Mouse (Mus musculus): Measurements from ENCODE around the gene Foxa3. TPM values are rescaled to one million over a fixed set of nuclear protein-coding genes. Genes with fewer than 3 reads are reported as not detected.

The Foxa3 gene
- total RNA-seq, 2 experiments from 2014 or later: not detected

DNA sequence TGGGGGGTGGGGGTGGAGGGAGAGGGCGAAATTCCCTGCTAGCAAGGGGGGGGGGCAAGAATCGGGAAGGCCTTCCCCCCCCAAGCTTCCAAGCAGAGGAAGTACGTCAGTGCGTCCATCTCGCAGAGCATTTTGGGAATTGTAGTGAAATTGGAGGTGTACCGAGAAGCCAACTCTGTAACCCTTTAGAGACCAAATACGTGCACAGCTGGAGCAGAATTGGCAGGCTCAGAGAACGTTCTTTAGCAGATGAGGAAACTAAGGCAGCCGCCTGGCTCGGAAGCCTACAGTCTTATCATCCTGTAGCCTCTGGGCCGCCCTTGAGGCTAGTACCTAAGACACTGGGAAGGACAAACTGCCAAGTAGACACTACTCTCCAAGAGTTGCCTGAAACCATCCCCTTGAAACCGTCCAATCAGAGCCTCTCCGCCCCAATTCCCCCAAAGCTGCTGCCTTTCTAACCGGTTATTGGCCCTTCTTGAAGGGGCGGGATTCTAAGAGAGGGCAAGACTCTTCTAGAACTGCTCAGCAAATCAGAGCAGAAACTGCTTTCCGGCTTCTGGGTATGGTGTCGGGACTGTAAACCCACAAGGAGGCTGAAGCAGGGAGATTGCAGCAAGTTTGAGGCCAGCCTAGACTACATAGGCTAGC lies 20.4 kb downstream of the Foxa3 start:
- peak; percentile 61 to 77 for DNase-seq
- intact Hi-C loops (cut with DNase I): no loop called here

DNA sequence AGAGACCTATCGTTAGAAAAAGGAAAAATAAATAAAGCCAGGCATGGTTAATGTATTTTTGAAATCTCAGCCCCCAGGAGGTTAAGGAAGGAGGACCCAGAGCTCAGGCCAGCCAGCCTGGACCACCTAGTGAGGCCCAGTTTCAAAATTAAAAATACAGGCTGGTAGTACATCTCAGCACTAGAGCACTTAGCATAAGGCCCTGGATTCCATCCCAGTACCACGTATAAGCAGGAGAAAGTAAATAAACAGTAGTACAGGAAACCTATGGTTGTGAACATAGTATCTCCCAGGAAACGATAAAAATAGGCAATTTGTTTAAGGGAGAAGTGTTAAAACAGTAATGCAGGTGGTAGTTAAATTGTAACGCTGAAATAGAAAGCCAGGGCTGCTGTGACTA lies 21.2 kb downstream of the Foxa3 start:
- intact Hi-C loops (cut with DNase I): no loop called here
- DNase-seq: no peak

DNA sequence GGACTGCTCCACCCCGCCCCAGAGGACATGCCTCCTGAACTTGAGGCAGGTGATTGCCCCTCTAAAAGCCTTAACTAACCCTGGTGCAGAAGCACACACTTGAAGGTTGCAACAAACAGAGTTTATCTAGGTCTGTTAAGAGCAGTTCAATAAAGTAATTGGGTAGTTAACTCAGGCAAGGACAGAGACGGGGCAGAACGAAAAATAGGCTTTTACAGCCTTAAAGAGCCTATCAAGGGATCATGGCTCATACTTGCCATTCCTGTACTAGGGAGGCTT lies 21.6 kb downstream of the Foxa3 start:
- intact Hi-C loops (cut with DNase I): no loop called here
- DNase-seq: no peak

DNA sequence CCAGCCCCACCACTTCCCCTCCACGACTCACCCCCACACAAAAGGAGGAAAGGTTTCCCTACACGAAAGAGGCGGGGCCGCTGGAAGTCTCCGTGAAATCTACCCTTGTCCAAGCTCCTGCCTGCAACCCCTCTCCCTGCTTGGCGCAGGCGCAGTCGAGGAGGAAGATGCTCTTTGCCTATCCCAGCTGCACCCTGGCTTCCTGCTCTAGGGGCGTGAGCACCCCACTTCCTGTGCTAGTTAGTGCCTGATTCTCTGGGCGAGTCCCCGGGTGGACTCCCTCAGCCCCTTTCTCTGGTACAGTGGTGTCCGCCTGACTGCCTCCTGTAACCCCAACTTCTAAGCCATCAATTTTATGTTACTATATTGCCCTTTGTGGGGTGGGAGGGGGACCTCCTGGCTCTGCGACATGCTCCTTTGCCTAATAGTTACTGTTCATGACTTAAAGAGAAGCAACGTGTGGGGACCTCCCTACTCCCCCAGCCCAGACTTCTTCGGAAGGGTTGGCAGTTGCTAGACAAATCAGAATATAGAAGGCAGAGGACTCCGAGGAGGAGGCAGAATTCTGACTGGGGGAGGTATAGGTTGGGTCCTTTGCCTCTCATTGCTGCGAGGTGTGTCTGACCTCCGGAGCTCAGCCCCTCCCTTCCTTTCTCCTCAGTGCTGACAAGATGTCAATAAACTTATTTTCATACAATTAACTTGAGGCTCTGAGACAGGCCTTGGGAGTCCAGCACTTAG lies 22.1 kb downstream of the Foxa3 start:
- peak; percentile 78 to 80 for DNase-seq

DNA sequence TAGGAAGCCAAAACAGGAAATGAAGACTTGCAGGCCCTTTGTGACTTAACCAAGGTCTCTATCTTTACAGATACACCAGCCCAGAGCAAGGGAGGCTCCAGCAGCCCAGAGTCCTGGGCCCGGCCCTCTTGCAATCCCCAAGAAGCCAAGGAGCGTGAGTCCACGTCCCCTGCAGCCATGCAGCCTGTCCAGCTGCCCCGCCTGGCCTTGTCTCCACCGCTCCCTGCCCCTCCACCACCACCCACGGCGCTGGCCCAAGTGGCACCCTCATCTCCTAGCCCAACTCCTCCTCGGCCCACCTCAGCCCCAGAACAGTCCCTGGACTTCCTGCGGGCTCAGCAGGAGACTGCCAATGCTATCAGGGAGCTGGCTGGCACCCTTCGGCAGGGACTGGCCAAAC lies 22.9 kb downstream of the Foxa3 start:
- intact Hi-C loops (cut with DNase I): no loop called here
- peak in 1 of 2 experiments; percentile 26 for DNase-seq

More for the DNA sequence above, 22.1 kb downstream of the Foxa3 start:
- intact Hi-C loops (cut with DNase I): no loop called here

DNA sequence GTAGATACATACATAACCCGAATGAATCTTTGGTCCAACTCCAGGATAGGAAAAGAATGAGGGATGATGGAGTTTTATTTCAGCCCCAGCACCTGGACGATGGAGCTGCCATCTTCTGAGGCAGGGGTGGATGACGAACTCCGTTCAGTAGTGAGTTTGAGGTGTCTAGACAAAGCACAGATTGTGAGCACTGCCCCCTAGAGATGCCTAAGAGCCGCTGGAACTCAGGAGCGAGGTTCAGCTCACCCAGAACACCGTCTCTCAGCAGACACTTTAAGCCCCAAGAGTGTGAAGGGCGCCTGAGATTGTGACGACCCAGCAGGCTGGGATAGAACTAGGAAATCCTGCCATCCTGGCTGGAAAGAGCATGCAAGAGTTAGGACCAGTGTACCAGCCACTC lies 24.5 kb downstream of the Foxa3 start:
- DNase-seq: no peak
- intact Hi-C loops (cut with DNase I): no loop called here

DNA sequence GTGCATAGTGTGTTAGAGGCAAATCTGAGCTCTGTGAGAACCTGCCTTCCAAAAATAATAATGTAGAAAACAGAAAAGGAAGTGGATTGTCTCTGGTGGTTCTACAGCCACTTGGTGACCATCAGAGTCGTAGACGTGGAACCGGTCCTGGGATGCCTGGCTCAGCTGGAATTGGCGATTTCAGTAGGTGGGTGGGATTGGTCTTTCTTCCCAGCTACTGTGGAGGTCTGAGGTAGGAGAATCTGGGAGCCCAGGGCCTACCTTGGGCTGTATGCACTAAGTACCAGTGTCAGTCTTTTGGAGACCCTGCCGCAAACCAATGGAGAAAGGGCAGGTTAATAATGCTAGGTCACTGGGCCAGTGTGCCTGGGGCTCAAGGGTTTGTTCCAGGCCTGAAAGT lies 30.3 kb downstream of the Foxa3 start:
- DNase-seq: no peak
- intact Hi-C loops (cut with DNase I): no loop called here

DNA sequence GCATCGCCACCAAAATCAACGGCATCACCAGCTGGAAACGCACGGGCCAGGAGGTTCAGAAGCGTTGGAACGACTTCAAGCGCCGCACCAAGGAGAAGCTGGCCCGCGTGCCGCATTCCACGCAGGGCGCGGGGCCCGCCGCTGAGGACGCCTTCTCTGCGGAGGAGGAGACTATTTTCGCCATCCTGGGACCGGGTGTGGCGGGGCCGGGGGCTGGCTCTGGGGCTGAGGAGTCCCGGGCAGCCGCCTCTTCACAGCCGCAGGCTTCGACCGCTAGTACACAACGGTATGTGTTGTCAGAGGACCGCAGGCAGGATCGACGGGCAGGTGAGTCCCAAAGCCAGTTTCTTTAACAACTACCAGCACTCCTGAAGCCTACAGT lies 31.1 kb downstream of the Foxa3 start:
- peak in 1 of 2 experiments; percentile 43 for DNase-seq
- intact Hi-C loops (cut with DNase I): no loop called here

DNA sequence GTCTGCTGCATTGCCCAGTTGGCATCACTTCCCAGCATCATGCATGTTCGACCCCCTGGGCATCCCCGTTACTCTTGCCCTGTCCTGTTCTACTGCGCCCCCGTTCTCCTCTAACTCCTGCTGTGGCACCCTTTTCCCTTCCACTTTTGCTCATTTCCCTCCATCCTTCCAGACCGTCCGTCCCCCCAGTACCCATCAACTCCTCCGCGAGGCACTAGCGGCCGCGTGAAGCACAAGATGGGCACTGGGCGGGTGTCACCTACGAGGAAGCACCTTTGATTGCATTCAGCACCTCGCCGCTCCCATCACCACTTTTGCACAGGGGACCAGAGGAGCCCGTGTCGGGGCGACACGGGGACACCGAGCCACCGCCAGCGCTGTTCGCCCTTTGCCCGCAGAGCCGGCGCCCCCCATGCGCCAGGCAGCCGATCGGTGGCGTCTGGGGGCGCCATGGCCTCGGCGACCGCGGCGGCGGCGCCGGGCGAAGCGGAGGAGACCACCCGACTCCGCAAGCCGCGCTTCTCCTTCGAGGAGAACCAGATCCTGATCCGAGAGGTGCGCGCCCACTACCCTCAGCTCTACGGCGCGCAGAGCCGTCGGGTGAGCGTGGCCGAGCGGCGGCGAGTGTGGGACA lies 31.6 kb downstream of the Foxa3 start:
- intact Hi-C loops (cut with DNase I): no loop called here

DNA sequence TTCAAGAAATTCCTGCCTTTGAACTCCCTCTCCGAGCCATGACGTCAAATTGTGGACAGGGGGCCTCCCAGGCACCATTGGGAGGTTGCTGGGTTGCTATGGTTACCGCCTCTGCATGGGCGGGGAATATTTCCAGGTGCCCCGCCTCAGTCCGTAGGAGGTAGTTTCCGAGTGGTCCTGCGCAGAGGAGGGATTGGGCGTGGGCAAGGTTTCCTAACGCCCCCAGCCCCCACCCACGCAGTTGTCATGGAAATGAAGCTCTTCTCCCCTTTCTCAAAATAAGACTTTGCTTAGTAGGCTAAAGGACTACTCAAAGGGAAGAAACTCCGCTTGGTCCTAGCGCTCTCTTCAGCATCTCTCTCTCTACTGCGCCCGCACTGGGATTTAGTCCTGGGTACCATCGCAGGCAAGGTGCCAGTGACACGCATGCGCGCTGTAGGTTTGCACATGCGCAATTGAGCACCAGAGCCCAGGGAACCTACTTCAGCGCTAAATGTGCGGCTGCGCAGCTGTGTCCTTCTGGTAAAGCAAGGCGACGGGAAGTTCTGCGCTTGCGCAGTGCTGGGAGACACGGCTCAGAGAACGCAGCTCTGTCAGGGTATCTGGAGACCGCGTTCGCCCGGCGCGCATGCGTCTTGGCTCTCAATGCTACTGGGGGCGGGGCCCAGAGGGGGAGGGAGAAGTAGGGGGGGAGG lies 32.6 kb downstream of the Foxa3 start, which contains the start of gene Mypop:
TSS of gene Mypop (plus strand) at position 645 of the 695 bp plus-strand sequence.
- intact Hi-C loops (cut with DNase I): no loop called here
- peak; percentile 99 for DNase-seq

More for the DNA sequence above, 31.6 kb downstream of the Foxa3 start:
- peak in 1 of 2 experiments; percentile 24 for DNase-seq

DNA sequence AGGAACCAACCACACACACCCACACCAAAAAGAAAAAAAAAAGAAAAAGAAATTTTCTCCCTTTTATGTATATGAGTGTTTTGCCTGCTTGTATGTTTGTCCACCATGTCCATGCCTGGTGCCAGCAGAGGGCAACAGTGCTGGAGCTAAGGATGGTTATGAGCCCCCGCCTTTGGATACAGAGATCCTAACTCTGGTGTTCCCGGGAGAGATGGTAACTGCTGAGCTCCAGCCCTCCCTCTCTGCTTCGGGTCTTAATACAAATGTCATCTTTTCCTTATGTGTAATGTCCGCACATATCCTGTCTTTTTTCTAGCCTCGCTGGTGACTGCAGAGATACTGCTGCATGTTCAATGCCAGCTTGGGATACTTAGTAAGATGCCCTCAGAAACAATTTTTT lies 33.3 kb downstream of the Foxa3 start:
- DNase-seq: no peak
- intact Hi-C loops (cut with DNase I): no loop called here

DNA sequence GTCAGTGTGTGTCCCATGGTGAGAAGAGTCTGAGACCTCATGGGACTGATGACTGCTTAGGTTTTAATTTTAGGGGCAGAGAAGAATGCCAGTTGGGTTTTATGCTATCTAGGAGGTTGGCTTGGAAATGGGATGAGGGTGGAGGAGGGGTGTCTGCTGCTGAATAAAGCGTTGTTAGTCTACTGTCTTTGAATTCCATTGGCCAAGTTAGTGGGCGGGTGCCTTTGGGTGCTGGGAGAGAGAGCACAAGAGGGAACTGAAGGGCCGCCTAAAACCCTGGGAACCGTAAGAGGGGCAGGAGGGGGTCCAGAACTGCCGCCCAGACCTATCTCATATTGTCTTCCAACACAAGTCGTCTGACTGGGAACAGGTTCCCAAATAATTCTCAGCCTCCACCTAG lies 34.6 kb downstream of the Foxa3 start:
- no peak for DNase-seq
- intact Hi-C loops (cut with DNase I): no loop called here

DNA sequence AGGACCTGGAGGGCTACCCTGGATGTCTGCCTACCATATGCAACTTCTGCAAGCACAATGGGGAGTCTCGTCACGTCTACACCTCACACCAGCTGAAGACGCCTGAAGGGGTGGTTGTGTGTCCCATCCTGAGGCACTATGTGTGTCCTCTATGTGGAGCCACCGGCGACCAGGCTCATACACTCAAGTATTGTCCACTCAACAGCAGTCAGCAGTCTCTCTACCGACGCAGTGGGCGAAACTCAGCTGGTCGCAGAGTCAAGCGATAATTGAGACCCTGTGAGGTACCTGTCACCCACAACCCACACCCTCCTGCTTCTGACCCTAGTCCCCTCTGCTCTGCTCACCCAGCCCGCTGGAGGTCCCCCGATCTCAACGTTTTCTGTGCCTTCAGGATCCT lies 35.6 kb downstream of the Foxa3 start:
- DNase-seq: no peak
- intact Hi-C loops (cut with DNase I): no loop called here

DNA sequence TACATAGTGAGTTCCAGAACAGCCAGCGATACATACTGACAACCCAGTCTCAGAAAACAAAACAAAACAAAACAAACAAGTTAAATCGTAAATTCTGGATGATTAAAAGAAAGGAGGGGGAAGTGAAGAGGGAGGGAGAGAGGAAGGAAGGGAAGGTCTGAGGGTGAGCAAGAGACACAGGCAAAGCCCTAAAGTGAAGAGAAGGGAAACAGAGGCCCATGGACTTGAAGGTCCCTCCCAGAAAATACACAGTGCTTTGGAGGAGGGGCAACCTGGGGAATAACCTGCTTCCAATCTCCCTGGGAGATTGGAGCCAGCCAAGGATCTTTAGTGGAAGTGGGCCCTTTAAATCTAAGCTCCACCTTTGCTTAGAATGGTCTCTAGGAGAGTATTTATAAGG lies 36.2 kb downstream of the Foxa3 start, which contains the start of gene Nanos2:
TSS of gene Nanos2 (plus strand) at position 301 of the 400 bp plus-strand sequence.
- no peak for DNase-seq
- intact Hi-C loops (cut with DNase I): no loop called here

DNA sequence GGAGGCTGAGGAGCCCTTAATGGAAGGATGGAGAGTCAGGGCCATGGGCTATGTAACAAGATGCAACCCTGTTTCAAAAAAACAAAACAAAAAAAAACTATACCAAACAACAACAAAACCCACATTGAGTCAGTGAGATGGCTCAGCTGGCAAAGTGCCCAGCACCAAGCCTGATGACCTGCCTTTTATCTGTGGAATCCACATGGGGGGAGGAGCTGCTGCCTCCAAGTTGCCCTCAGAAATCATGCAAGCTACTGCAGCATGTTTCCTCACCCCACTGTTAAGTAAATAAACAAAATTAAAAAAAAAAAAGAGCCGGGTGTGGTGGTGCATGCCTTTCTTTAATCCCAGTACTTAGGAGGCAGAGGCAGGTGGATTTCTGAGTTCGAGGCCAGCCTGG lies 36.8 kb downstream of the Foxa3 start:
- DNase-seq: no peak
- intact Hi-C loops (cut with DNase I): no loop called here

DNA sequence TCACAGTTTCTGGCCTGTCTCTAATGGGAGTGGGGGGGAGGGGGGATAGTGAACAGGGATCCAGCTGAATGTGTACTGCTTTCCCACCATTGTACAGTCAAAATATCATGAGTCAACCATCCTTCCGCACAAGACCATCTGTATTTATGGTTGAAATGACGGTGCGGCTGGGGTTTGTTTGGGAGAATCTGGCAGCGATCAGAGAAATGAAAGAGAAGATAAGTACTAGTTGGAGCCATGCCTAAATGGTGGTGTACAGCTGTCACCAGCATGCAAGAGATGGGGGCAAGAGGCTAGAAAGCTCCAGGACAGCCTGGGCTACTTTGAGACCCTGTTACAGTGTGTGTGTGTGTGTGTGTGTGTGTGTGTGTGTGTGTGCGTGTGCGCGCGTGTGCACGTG lies 45.0 kb downstream of the Foxa3 start:
- no peak for DNase-seq
- intact Hi-C loops (cut with DNase I): no loop called here

DNA sequence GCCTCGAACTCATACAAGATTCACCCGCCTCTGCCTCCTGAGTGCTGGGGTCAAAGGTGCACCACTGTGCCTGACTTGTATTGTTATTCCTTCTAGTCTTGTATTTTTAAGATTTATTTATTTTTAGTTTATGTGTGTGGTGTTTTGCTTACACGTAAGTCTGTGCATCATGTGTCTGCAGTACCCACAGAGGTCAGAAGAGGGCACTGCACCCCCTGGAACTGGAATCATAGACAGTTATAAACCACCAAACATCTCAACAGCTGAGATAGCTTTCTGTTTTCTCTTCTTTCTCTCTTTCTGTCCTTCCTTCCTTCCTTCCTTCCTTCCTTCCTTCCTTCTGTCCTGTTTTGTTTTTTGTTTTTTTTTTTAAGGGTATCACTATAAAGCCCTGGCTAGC lies 52.4 kb downstream of the Foxa3 start:
- intact Hi-C loops (cut with DNase I): no loop called here
- DNase-seq: no peak

DNA sequence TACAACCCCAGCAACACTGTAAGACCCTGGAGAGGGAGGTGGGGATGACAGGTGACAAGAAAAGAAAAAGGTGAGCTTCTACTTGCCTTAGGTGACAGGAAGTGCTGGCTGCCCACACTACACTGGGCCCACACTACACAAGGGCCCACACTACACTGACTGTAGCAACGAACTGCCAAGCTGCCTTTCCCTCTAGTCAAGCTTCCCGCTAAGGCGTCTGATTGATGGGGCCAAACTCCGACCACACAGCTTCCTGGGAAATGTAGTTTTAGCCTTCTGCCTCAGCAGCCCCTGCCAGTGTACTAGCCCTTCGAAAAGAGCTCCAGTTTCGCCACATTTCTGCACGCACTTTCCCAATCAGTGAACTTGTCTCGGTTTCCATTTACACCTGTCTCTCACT lies 55.7 kb downstream of the Foxa3 start:
- DNase-seq: no peak
- intact Hi-C loops (cut with DNase I): loop anchor here (2.0 to 10.0 kb wide), 2 partner anchors 45 to 63 kb away; no protein-coding TSS in a partner anchor

DNA sequence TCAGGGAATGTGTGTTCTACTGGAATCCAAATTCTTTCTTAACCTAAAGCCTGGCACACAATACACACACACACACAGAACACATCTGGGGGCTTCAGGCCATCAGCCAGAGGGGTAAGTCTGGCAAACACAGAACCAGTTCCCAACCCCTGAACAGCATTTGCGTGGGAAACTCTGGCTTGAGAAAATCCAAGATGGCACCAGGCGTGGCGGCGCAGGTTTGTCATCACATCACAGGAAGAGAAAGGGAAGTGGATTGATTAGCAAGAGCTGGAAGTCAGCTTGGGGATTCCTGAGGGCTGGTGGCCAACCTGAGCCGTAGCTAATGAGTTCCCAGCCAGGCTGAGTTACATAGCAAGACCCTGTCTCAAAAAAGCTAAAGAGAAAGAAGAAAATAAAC lies 58.0 kb downstream of the Foxa3 start:
- intact Hi-C loops (cut with DNase I): loop anchor here (10.0 kb wide), 1 partner anchor 61 kb away; no protein-coding TSS in a partner anchor
- no peak for DNase-seq

DNA sequence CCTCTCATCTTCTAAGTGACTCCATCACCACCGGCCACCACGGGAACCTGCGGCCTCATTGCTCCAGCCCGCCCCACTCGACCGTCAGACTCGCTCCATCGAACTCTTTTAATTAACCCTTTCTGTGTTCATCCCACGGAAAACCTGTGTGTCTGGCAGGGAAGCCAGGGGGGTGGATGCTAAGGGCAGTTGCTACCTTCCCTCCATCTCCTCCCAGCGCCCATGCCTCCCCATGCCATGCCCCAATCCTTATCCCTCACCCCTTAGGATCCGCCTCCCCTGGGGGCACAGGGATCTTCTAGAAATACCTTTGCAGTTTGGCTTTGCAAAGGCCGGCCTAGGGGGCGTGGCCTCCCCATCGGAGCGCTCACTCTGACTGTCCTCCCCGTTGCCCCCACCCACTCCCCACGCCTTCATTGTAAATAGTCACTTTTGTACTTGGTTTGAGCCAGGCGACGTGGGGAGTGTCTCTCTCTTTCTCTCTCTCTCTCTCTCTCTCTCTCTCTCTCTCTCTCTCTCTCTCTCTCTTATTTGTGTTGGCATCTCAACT lies 60.0 kb downstream of the Foxa3 start:
- intact Hi-C loops (cut with DNase I): loop anchor here (10.0 kb wide), 1 partner anchor 59 kb away; no protein-coding TSS in a partner anchor
- DNase-seq: no peak

Data from heart, postnatal 14 days (tissue).